Mouse (Mus musculus) G1E (cell line): ENCODE results near the gene Wee1. TPM values are rescaled to one million over a fixed set of nuclear protein-coding genes. Genes with fewer than 3 reads are reported as not detected.
"Not testable (repeated sequence)": the region's sequence is repeated elsewhere in the genome, so short reads cannot be mapped to it uniquely, and the experiment has no call there.

Source experiments
- ATAC-seq: 2 replicates; pipeline ENCODE4 v1.8.0; 2016; ENCODE audit warnings: mild to moderate bottlenecking; ENCODE audit not compliant: insufficient number of reproducible peaks, poor library complexity, low FRiP score, severe bottlenecking; ENCODE audit errors: extremely low read depth
- DNase-seq: peaks from one replicate; pipeline ENCODE4 v3.0.0; 2012; ENCODE audit warnings: low spot score
- H3K27me3 ChIP-seq: 2 replicates; pipeline ENCODE4 v1.6.1; 2012; ENCODE audit warnings: mild to moderate bottlenecking, low read length, inconsistent platforms; ENCODE audit not compliant: insufficient read depth
- H3K36me3 ChIP-seq: replicated peaks from 2 replicates; pipeline ENCODE3; 2012; ENCODE audit warnings: mild to moderate bottlenecking, inconsistent platforms
- H3K4me1 ChIP-seq: 2 replicates; pipeline ENCODE4 v1.6.1; 2012; ENCODE audit warnings: low read depth, low read length, inconsistent platforms, mixed read lengths; ENCODE audit not compliant: insufficient read depth
- H3K4me3 ChIP-seq: 2 replicates; pipeline ENCODE4 v1.5.1; 2012; ENCODE audit warnings: low read depth, mild to moderate bottlenecking, inconsistent platforms, low read length, moderate library complexity, mixed read lengths
- H3K9me3 ChIP-seq: replicated peaks from 2 replicates; pipeline ENCODE4 v1.6.1; 2012; ENCODE audit warnings: inconsistent platforms
- CTCF ChIP-seq: IDR thresholded peaks from 2 replicates; pipeline ENCODE4 v1.5.1; 2012; ENCODE audit warnings: low read depth, low read length, inconsistent platforms, mixed read lengths
- GATA1 ChIP-seq: IDR thresholded peaks from 2 replicates; pipeline ENCODE4 v1.6.1; 2012; ENCODE audit warnings: borderline replicate concordance, low read length, inconsistent platforms, mixed read lengths
- GATA2 ChIP-seq: IDR thresholded peaks from 2 replicates; pipeline ENCODE4 v1.6.1; 2012; ENCODE audit warnings: low read depth, low read length, inconsistent platforms, borderline replicate concordance
- POLR2AphosphoS5 ChIP-seq: IDR thresholded peaks from 2 replicates; pipeline ENCODE4 v1.6.1; 2012; ENCODE audit warnings: low read depth, low read length, inconsistent platforms; ENCODE audit not compliant: insufficient replicate concordance
- TAL1 ChIP-seq: conservative IDR thresholded peaks from 2 replicates; pipeline ENCODE4 v1.6.1; 2012; ENCODE audit warnings: low read depth, low read length, inconsistent platforms, mixed read lengths
- polyA plus RNA-seq: library from polyadenylated mRNA; stranded (reverse); fragments of >175 nt; gene quantifications from 2 replicates; pipeline ENCODE4 v1.2.3, GENCODE M21; 2012
- total RNA-seq, 2 experiments: library from RNA; stranded (forward) in 1 of 2; stranded (reverse) in 1 of 2; fragments of 200-1000 nt in 1 of 2; fragments of >200 nt in 1 of 2; fragmentation: Nextera tagmentation in 1 of 2; gene quantifications; 2 replicates each; pipeline ENCODE4 v1.2.3; 2014 to 2017

Wee1 gene
- total and polyA plus RNA-seq, 3 experiments: 21.3 to 82.1 (median 32.7) TPM

DNA sequence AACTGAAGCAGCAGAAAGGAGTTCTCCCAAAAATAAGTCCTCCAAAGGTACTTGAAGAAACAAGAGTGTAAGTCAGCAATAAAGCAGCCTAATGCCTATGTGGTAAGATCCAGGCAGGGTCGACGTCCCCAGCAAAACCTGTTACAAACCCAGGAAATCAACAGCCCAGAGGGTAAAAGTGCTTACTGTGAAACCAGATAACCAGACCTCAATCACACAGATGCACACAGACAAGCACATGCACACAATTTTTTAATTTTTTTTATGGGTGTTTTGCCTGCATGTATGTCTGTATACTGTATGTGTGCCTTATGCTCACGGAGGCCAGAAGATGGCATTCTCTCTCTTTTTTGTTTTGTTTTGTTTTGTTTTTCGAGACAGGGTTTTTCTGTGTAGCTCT is 25.5 kb upstream of the Wee1 start:
- DNase-seq: no peak
- no peak for ATAC-seq
- H3K36me3 ChIP-seq: peaks cover 62% of the 10 kb centered on the region

DNA sequence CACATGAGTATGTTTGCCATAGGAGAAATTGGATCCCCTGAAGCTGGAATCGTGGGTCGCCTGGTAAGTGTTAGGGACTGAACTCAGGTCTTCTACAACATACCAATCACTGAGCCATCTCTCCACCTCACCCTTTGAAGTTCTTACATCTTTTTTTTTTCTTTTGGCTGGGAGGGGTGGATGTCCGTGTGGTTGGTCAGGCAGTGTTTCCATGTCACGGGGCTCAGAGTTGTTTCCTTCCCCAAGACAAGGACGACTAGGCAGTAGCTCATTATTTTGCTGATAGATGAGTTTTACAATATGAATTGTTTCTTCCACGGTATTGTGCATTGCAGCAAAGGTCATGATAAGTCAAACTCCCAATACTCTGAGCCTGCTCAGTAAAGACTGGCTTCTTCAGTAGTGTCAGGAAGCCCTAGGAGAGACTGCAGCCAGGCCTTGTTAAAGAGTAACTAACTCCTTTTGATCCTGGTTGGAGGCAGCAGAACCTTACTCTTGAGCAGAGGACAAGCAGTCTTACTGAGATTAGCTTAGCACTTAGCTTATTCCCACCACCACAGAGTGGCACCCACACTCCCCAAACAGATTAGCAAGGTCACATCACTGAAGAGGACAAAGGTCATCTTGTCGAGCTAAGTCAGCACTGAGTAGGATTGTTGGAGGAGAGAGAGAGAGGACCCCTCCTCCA is 24.6 kb upstream of the Wee1 start:
- H3K27me3 ChIP-seq: peaks cover 4% of the 10 kb centered on the region; the same call in 1 of the 2 replicates
- H3K4me1 ChIP-seq: peaks cover 6% of the 10 kb centered on the region
- peaks cover 2% of the 10 kb centered on the region; the same call in 1 of the 2 replicates for H3K9me3 ChIP-seq
- TF ChIP-seq GATA1 (no peak), CTCF (no peak)
- no peak overlapping the region for H3K4me3 ChIP-seq
- no peak for DNase-seq
- H3K36me3 ChIP-seq: peaks cover 53% of the 10 kb centered on the region
- no peak for ATAC-seq

More for the DNA sequence above, 25.5 kb upstream of the Wee1 start:
- Histone ChIP-seq H3K9me3 (peaks cover 2% of the 10 kb centered on the region; the same call in 1 of the 2 replicates), H3K4me3 (no peak overlapping the region), H3K4me1 (peaks cover 6% of the 10 kb centered on the region), H3K27me3 (peaks cover 4% of the 10 kb centered on the region; the same call in 1 of the 2 replicates)
- TF ChIP-seq GATA1: no peak
- TF ChIP-seq POLR2AphosphoS5: no peak
- TF ChIP-seq TAL1: no peak
- no peak for TF ChIP-seq GATA2
- no peak for TF ChIP-seq CTCF

DNA sequence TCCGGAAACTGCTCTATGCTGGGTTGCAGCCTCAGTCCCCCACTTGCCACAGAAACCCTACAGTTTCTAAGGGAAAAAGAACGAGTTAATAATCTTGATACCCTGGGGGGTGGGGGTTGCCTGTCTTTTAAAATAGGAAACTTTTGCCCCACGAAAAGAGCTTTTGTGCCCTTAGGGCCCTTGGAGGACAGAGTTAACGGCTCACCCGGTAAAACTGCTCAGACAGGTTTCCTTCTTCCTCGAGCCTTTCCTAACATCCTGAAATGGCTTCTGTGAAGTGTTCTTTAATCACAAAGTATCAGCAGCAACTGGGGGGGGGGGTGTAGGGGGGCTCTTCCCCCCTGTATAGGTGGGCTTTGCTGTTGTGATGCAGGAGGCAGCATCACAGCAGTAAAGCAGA is 21.0 kb upstream of the Wee1 start:
- Histone ChIP-seq H3K4me1 (peaks cover 11% of the 10 kb centered on the region), H3K27me3 (peaks cover 4% of the 10 kb centered on the region; the same call in 1 of the 2 replicates), H3K4me3 (no peak overlapping the region), H3K9me3 (peaks cover 2% of the 10 kb centered on the region; the same call in 1 of the 2 replicates), H3K36me3 (peaks cover 20% of the 10 kb centered on the region)
- no peak for ATAC-seq
- TF ChIP-seq TAL1 (no peak), GATA1 (no peak), POLR2AphosphoS5 (no peak), GATA2 (no peak), CTCF (no peak)
- no peak for DNase-seq

GRCm38 (mm10) chr7:110101266-110101665 is 20.6 kb upstream of the Wee1 start:
- TF ChIP-seq POLR2AphosphoS5 (no peak), CTCF (no peak)
- DNase-seq (no peak), ATAC-seq (no peak)
- Histone ChIP-seq H3K9me3 (peaks cover 2% of the 10 kb centered on the region; the same call in 1 of the 2 replicates), H3K27me3 (peaks cover 4% of the 10 kb centered on the region; the same call in 1 of the 2 replicates), H3K36me3 (peaks cover 16% of the 10 kb centered on the region), H3K4me1 (peaks cover 9% of the 10 kb centered on the region; the same call in 1 of the 2 replicates), H3K4me3 (no peak overlapping the region)

- DNase-seq (no peak), ATAC-seq (no peak)
- TF ChIP-seq GATA2 (no peak), TAL1 (no peak), POLR2AphosphoS5 (no peak), CTCF (no peak), GATA1 (no peak)
- H3K4me3 ChIP-seq: no peak overlapping the region
- peaks cover 22% of the 10 kb centered on the region for H3K4me1 ChIP-seq
- peaks cover 4% of the 10 kb centered on the region; the same call in 1 of the 2 replicates for H3K27me3 ChIP-seq
- no peaks in the 10 kb centered on the region for H3K36me3 ChIP-seq
- no peaks in the 10 kb centered on the region for H3K9me3 ChIP-seq
Measured at GRCm38 (mm10) chr7:110105041-110105440, 16.8 kb upstream of the Wee1 start.

DNA sequence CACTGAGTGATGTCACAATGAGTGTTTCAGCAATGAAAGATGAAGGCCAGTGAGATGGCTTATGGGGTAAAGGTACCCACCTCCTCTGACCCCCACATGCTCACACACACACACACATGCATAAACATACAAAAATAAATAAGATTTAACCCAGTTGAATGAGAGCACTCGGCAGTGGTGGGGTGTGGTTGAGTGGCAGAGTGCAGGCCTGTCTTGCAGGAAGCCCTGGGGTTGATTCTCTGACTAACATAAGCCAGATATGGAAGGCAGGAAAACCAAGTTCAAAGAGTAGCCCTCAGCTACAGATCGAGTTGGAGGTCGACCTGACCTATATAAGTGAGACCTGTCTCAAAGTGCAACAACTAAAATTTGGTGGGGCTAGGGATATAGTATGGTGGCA is 15.2 kb upstream of the Wee1 start:
- TF ChIP-seq CTCF: no peak
- no peak for TF ChIP-seq POLR2AphosphoS5
- no peak for TF ChIP-seq GATA1
- TF ChIP-seq TAL1: no peak
- no peak for TF ChIP-seq GATA2
- Histone ChIP-seq H3K4me3 (no peak overlapping the region), H3K4me1 (peaks cover 23% of the 10 kb centered on the region), H3K9me3 (no peaks in the 10 kb centered on the region), H3K36me3 (no peaks in the 10 kb centered on the region), H3K27me3 (no peaks in the 10 kb centered on the region)
- DNase-seq (no peak), ATAC-seq (no peak)

- not testable (repeated sequence) for H3K27me3 ChIP-seq, H3K9me3 ChIP-seq, H3K36me3 ChIP-seq, ATAC-seq, H3K4me3 ChIP-seq, DNase-seq
- peaks cover 18% of the 10 kb centered on the region for H3K4me1 ChIP-seq
Measured at GRCm38 (mm10) chr7:110108524-110108923, 13.3 kb upstream of the Wee1 start.
